Mouse (Mus musculus) c-Kit-positive CD71-negative TER-119-negative erythroid progenitor cells, embryonic 14.5 days (primary cell): ENCODE results near the gene Rabep1.
"Not testable (repeated sequence)": the region's sequence is repeated elsewhere in the genome, so short reads cannot be mapped to it uniquely, and the experiment has no call there.

Source experiments
- DNase-seq: peaks from one replicate; pipeline ENCODE4 v3.0.0-alpha.2; 2013; ENCODE audit warnings: low read depth

Gene Rabep1

GRCm38 (mm10) chr11:70831201-70831600, 13.4 kb upstream of the Rabep1 start:
- DNase-seq: no peak

- no peak for DNase-seq
Measured at GRCm38 (mm10) chr11:70833408-70833807, 11.2 kb upstream of the Rabep1 start.

GRCm38 (mm10) chr11:70833831-70834230, 10.7 kb upstream of the Rabep1 start:
- DNase-seq: no peak

- DNase-seq: no peak
Measured at GRCm38 (mm10) chr11:70835381-70835831, 9.2 kb upstream of the Rabep1 start.

- no peak for DNase-seq
Measured at GRCm38 (mm10) chr11:70837031-70837430, 7.5 kb upstream of the Rabep1 start.

GRCm38 (mm10) chr11:70838610-70839009, 6.0 kb upstream of the Rabep1 start:
- no peak for DNase-seq

- no peak for DNase-seq
Measured at GRCm38 (mm10) chr11:70842983-70843382, 1.6 kb upstream of the Rabep1 start.

GRCm38 (mm10) chr11:70843701-70844551, 652 bp upstream of the Rabep1 start:
- DNase-seq: no peak

- no peak for DNase-seq
Measured at GRCm38 (mm10) chr11:70845457-70845978, 940 bp downstream of the Rabep1 start.

- DNase-seq: no peak
Measured at GRCm38 (mm10) chr11:70846029-70846428, 1.5 kb downstream of the Rabep1 start.

- no peak for DNase-seq
Measured at GRCm38 (mm10) chr11:70860371-70860770, 15.8 kb downstream of the Rabep1 start.

GRCm38 (mm10) chr11:70863204-70863603, 18.6 kb downstream of the Rabep1 start:
- DNase-seq: not testable (repeated sequence)

GRCm38 (mm10) chr11:70865223-70865622, 20.6 kb downstream of the Rabep1 start:
- DNase-seq: no peak

GRCm38 (mm10) chr11:70869263-70869662, 24.7 kb downstream of the Rabep1 start:
- DNase-seq: no peak

- DNase-seq: no peak
Measured at GRCm38 (mm10) chr11:70869811-70870210, 25.2 kb downstream of the Rabep1 start.

GRCm38 (mm10) chr11:70870407-70870806, 25.8 kb downstream of the Rabep1 start:
- no peak for DNase-seq

- DNase-seq: no peak
Measured at GRCm38 (mm10) chr11:70871110-70871509, 26.5 kb downstream of the Rabep1 start.

GRCm38 (mm10) chr11:70871766-70872330, 27.3 kb downstream of the Rabep1 start:
- DNase-seq: no peak

GRCm38 (mm10) chr11:70873846-70874613, 29.5 kb downstream of the Rabep1 start:
- no peak for DNase-seq

- DNase-seq: no peak
Measured at GRCm38 (mm10) chr11:70877670-70878069, 33.1 kb downstream of the Rabep1 start.

- no peak for DNase-seq
Measured at GRCm38 (mm10) chr11:70882905-70883430, 38.4 kb downstream of the Rabep1 start.

- DNase-seq: no peak
Measured at GRCm38 (mm10) chr11:70890643-70891042, 46.1 kb downstream of the Rabep1 start.
